Mouse (Mus musculus): Measurements from ENCODE around the gene Fam133b.

GRCm38 (mm10) chr5:3595693-3596398 lies 52.2 kb downstream of the Fam133b start, which contains the start of gene Pex1:
- TF ChIP-seq CTCF (IDR thresholded peaks at IDR 0.05) (peak; percentile 58), EP300 (IDR thresholded peaks at IDR 0.05) (no peak)
